Mouse (Mus musculus) layer of hippocampus, postnatal 36 days (tissue): ENCODE measurements around the gene Mamstr. TPM values are rescaled to one million over a fixed set of nuclear protein-coding genes. Genes with fewer than 3 reads are reported as not detected.

Source experiments
- DNase-seq, 2 experiments: peaks; one replicate each; pipeline ENCODE4 v3.0.0; 2022
- total RNA-seq, 2 experiments: library from RNA; stranded (reverse); gene quantifications; 2 replicates each; pipeline ENCODE4 v1.2.3; 2021

Gene Mamstr
- total RNA-seq, result 1 to 10 TPM; 2.3 to 2.8 TPM

DNA sequence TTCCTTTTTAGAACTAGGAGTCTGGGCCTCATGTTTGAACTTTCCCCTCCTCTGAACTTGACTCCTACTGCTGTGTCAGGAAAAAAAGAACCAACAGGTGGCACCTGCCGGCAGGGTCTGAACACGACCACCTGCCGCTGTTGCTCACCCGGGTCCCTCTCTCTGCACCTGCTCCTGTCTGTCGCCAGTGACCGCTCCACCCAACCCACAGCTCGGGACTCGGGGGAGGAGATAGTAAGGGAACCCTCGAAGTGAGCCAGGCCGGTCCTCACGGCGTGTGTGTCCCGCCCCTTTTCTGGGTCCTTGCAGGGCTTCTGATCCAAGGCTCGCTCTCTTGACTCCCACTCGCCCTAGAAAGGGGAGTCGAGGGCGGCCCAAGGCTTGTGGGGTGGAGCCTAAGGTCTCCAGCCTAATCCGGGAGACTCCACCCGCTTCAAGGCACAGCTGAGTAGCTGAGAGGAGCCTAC is at the start of gene Mamstr:
Gene Mamstr (plus strand): TSS at position 417 of the 467 bp plus-strand sequence.
- DNase-seq, result no peak

DNA sequence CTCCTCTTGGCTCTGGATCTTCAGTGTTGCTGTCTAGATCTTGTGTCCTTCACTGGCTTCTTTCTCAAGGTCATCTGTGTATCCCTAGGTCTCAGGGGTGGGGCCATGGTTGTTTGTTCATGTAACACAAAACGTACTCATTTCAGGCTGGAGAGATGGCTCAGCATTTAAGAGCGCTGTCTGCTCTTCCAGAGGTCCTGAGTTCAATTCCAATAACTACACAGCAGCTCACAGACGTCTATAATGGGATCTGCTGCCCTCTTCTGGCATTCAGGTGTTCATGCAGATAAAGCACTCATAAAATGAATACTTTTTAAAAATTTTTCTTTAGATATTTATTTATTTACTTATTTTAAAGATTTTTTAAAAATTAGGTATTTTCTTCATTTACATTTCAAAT is 48.9 kb upstream of the Mamstr start:
- no peak for DNase-seq

DNA sequence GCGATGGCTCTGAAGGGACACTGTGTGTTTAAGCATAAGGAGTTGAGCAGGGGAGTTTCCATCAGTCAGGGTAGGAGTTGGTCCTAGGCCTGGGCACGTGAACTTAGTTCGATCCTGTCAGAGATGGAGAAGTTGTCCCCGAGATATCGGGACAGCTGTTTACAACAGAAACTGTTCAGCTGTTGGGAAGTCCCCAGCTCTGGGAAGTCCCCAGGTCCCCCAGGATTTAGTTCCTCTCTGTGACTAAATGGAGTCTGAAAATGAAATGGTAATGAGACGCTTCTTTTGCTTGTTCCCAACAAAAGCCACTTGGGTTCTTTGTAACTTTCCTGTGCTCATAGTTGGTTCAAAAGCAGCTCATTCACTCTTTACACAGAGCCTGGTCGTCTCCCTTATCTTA is 47.9 kb upstream of the Mamstr start:
- no peak for DNase-seq

DNA sequence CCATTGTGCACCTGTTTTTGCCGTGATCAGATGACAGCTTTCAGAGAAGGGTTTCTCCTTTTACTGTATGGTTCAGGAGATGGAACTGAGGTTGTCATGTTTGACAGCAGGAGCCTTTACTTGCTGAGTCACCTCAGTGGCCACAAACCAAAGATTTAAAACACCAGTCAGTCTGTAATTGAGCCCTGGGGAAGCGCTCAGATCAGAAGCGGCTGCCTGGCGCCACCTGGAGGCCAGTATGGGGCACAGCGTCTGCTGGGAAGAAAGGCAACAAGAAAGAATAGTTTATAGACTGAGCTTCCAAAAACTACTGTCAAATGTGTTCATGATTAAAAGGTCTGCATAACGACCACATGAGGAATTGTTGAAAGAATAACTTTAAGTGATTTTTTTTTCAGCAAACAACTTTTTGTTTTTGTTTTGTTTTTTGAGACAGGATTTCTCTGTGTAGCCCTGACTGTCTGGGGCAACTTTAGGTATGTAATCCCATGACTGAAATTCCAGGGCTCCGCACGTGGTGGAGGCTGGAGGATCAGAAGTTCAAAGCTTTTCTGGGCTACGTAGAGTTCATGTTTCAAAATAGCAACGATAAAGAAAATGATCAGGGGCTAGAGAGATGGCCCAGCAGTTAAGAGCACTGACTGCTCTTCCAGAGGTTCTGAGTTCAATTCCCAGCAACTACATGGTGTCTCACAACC is 46.5 kb upstream of the Mamstr start:
- peak; percentile 43 to 71 for DNase-seq

DNA sequence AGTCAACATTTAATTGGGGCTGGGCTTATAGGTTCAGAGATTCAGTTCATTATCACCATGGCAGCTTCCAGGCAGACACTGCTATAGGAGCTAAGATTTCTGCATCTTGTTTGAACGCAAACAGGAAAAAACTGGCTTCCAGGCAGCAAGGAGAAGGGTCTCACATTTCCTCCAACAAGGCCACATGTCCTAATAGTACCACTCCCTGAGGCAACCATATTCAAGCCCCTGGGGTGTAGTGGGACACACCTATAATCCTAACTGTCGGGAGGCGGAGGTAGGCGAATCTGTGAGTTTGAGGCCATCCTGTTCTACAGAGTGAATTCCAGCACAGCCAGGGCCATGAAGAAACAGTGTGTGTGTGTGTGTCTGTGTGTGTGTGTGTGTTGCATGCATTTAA is 44.6 kb upstream of the Mamstr start:
- DNase-seq, result no peak

DNA sequence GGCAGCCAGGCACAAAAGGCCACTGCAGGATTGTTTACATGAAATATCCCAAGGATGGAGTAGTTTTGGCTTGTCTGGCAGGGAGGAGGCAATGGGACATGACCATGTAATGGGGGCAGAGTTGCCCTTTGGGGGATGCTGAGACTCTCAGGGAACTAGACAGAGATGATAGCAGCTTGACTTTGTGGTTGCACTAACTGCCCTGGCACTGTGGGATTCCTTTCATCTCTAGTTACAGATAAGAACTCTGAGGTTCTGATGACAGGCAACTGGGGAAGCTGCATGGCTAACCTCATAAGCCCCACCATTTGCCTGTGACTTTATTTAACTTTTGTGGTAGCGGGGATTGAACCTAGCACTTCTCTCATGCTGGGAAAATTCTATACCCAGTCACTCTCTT is 43.7 kb upstream of the Mamstr start:
- no peak for DNase-seq

DNA sequence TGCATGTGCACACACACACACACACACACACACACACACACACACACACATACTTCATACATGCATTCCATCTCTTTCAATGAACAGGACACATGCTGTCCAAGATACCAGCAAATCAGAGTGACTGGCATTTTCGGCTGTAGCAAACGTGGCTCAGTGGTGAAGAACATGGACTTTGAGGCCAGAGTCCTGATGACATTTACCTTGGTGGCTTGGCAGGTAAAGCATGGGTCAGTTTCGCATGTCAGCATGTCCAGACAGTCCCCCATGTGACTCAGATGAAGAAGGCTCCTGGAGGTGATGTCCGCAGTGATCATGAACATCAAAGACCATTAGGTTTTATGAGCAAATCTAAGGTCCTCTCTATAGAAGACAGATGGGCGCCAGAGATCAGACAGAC is 42.8 kb upstream of the Mamstr start:
- DNase-seq, result no peak

DNA sequence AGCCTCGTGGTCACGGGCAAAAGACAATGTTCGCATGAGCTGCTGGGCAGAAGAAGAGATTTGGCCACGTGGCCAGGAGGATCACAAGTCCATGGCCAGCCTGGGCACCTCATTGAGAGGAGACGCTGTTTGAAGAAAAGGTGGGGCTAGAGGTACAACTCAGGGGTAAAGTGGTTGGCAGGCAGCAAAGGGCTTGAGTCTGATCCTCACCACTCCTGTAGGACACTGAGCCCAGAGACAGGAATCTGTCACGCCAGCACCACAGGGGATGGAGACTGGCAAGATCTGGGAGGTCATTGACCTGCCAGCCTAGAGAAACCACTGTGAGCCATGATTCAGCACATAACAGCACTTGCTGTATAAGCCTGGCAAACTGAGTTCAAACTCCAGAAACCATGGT is 42.2 kb upstream of the Mamstr start:
- DNase-seq, result no peak

DNA sequence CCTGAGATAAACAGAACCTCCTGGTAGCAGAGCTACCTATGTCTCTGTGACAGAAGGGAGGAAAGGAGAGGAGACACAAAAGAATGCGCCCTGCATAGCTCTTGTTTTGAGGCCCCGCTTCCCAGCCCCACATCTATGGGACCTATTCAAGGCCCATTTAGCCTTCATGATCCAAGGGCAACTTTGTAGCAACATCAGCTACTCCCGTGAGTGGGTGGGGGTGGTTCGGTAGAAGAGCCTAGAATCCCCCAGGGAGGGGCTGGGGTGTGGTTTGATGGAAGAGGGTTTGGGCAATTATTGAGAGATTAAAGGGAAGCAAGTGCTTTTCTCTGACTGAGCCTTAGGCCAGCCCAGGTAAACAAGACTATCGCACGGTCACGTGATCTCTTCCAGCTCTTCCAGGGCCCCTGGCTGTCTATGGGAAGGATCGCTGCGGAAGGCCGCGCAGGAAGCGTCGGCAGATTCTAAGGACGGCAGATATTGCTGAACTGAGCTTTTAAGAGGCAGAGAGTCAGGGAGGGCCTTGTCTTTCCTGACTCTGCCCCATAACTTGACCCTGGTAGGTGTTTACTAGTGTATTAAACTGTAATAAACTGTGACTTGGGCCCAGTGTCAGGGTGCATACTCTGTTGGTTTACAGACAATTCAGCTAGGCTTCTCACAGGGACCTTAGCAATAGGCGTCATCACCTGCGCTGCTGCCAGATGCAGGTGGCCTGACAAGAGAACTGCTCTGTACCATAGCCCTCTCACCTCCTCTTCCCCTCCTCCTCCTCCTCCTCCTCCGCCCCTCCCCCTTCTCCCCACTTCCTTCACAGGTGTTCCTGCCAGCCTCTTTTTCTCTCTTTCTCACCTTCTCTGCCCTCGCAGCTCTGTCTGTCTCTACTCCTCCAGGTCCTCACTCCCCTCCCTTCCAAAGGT is 40.6 kb upstream of the Mamstr start:
- no peak for DNase-seq

DNA sequence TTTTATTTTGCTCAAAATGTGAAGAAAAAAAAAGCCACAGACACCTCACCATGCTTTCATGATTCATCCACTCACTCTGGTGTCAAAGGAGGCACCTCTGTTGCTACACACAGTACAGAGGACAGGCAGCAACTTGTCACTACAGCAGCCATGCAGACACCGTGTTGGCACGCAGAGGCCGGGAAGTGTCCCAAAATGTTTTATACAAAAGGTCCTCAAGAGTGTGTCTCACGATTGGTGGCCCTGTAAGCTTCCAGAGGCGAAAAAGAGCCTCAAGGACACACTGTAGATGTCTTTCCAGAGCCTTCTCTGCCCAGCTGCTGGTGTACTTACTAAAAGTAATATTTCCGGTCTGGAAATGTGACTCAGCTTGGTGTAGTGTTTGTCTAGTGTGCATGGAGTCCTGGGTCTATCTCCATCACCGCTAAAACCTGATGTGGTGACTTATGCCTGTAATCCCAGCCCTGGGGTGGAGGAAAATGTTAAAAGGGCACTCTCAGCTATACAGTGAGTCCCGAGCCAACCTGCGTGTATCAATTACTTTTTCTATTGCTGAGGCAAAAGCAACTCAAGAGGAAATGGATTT is 34.0 kb upstream of the Mamstr start:
- DNase-seq, result no peak

DNA sequence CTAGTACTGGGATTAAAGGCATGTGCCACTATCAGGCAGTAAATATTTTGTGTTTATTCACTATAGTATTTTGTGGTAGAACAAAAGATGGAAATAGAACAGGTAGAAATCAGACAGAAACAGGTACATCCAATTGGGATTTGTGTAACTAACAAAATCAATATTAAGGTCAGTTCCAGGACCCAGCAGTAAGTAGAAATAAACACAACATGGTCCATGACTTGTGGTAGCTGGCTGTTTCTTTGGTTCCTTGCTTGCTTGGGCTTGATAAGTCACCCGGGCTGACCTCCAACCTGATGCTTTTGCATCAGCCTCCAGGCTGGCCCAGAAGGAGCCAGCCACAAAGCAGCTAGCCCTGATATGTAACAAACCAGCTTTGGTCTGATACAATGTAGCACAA is 30.3 kb upstream of the Mamstr start:
- no peak for DNase-seq

DNA sequence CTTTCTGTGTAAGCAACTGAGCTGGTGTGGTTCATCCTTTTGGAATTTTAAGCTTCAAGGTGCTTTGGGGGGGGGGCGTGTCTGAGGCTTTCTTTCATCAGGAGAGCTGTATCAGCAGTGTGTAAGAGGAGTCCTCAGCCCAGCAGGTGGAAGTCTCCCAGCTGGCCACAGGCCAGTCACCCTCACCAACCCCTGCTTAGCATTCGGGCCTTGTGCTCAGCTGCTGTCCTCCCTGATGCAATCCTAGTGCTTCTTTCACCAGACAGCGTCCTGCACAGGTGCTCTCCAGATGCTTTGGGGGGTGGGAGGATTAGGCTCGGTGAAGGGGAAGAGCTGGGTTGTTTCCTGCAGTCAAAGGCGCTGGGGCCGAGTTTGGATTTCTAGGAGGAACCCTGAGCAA is 23.5 kb upstream of the Mamstr start:
- no peak for DNase-seq

DNA sequence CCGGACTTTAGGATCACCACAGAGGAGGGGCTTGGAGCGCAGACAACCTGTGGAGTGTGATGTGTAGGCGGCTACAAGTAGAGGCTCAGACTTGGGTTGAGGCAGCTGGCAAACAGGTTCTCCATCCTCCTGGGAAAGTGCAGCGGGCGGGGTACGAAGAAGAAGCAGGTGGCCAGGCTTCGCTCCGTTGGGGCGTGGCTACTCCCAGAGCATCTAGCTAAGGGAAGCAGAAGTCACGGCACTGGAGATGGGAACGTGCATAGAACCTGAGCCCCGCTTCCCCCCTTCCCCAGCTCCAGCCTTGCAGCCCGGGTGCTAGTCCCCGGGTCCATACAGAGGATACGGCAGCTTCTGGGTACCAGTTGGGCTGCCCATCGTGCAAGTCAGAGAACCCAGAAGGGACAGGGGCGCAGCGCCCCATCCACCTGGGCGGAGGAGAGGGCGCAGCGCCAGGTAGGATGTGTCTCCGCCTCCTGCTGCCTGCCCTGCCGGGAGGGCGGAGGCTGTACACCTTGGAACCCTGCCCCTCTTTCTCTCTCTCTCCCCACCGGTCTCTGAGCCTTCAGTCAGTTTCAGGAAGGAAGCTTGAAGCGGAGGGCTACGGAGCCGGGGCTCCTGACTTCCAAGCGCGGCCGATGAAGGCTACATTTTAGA is 22.6 kb upstream of the Mamstr start, which contains the start of gene Fut1:
Gene Fut1 (plus strand): TSS at position 248 of the 654 bp plus-strand sequence.
- no peak for DNase-seq

DNA sequence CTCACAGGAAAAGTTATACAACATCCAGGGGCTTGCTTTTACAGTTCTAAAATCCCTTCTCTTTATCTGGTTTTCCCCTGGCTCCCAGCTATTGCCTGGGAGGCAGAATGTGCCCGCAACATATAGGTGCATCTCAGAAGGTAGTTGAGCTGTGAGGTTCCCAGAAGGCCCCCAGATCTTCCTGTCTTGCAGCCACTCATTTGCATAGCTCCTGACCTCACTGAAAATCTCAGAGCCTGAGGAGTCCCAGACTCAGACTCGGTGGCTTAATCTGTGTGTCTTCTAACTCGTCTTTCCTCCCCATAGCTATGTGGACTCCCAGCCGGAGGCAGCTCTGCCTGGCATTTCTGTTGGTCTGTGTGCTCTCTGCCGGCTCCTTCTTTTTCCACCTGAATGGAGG is 21.5 kb upstream of the Mamstr start:
- no peak for DNase-seq

DNA sequence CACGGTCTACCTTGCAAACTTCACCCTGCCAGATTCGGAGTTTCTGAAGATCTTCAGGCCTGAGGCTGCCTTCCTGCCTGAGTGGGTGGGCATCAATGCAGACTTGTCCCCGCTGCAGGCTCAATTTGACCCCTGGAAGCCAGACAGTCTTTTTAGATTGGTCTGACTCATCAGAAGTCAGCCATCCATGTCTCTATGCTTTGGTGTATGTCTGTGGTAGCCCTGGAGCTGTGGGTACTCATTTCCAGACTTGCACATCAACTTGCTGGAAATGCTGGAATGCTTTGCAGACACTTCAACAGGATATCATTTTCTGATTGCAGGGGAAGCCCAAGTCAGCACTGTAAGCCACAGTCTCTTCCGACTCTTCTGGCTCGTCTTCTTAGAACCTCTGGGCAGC is 20.2 kb upstream of the Mamstr start:
- DNase-seq, result no peak

DNA sequence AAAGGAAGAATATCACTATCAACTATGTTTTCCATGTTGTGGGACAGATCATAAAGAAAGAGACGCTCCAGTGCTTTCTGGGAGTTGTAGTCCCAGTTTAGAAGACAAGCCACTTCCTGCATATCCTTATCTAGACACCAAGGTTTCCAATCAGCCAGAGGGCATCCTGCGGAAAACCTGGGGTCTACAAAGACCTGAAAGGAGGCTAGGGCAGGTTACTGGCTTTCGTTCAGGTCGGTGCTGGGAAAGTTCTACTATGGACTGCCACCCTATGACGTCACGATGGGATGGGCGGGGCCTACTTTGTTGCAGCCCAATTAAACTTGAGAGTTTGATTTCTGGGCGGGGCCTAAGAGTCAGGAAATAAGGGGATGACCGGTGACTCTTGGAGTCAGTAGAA is 18.3 kb upstream of the Mamstr start, which contains the start of gene Izumo1:
Gene Izumo1 (plus strand): TSS at position 369 of the 400 bp plus-strand sequence.
- no peak for DNase-seq

DNA sequence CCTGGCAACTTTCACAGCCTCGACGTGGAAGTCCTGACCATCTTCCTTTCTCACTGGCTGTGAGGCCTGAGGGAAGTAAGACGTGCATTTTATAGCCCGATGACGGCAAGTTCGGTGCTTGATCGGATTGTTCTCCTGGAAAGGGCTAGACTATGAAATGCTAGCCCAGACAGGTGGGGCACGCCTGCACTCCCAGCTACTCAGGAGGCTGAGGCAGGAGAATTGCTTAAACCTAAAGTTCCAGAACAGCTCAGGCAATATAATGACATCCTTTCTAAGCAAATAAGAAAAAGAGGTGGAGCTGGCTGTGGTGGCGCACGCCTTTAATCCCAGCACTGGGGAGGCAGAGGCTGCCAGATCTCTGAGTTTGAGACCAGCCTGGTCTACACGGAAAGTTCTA is 16.3 kb upstream of the Mamstr start:
- DNase-seq, result no peak

DNA sequence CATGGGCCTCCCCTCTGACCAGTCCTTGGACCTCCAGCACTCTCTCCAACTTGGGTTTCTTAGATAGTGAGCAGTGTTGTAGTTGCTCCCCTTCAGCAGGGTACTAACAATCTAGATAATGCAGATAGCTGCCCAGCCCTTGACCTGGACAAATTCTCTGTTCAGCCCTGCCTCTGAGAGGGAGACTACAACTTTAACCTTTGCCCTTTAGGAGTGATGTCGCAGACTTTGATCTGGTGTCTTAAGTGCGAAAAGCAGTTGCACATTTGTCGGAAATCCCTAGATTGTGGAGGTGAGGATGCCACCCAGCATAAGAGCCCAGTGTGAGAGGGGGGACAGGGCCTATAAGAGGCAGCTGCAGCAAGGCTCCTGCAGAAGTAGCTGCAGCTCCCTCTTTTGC is 15.1 kb upstream of the Mamstr start:
- no peak for DNase-seq

DNA sequence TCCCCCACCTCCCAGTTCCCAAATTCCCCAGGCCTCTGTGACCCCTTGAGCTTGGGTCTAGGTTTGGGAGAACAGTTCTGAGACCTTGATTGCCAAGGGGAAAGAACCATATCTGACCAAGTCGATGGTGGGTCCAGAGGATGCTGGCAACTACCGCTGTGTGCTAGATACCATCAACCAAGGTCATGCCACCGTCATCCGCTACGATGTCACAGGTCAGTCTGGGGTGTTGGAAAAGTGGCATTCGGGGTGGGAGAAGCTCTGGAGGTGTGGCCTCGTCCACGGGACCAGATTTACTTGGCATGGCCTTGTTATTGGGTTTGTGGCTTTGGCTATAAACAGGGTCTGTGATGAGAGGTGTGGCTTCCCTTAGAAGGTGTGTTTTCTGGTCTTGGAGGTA is 14.3 kb upstream of the Mamstr start:
- no peak for DNase-seq

DNA sequence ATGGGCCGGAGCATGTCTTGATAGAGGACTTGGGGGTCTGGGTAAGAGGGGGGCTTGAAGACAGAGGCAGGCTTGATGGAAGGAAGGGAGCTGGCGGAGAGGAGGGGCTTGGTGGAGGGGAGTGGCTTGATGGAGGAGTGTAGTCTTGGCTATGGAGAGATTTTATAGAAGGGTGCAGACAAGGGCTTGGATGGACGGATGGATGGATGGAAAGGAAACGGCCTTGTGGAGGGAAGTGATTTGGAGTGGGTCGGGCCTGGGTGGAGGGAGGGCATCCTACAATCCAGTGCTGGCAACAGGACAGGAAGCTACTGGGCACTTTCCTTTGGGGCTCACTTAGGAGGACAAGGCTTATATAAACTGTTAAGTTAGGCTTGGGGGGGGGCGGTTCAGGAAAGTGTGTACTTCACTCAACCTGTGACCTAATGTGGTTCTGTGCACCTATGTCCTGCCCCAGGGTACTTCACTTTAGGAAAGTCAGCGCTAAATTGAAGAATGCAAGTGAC is 13.2 kb upstream of the Mamstr start:
- DNase-seq, result no peak

DNA sequence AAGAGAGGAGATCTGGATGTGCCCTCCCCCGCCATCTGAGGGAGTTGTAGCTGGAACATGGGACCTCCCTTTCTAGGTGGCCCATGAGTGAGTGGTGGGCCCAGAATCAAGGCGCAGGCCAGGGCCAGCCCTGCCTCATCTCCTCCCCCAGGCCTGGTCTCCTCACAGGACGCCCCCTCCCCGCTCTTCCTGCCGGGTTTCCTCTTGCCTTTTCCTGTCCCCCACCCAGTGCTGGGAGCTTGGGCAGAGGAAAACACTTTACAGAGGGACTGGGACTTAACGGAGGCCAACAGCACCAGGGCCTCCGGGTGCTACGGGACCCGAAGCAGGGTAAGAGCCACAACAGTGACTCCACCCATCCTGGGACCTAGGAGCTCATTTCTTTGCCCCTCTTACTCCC is 12.5 kb upstream of the Mamstr start, which contains the start of gene Rasip1:
Gene Rasip1 (plus strand): TSS at position 228 of the 400 bp plus-strand sequence.
- no peak for DNase-seq
